Mouse (Mus musculus): ENCODE data around the gene Rarb. TPM values are rescaled to one million over a fixed set of nuclear protein-coding genes. Genes with fewer than 3 reads are reported as not detected.

Rarb gene
- total and polyA plus RNA-seq, 2 experiments from 2014 or later, result 8.5 to 14.4 TPM

GRCm38 (mm10) chr14:16432550-16432949 is 386.4 kb downstream of the Rarb start:
- no peak overlapping the region for H3K4me2 ChIP-seq (ENCODE audit: low read depth, low read length)
- 57% methylated on average over 3 of the region's 3 CpGs for WGBS
- DNase-seq (ENCODE audit: low spot score) (no peak), ATAC-seq (ENCODE audit: insufficient read depth, low read depth) (no peak)
- peak overlapping the region; percentile 89 for H3K27ac ChIP-seq (ENCODE audit: low read depth)
- H3K36me3 ChIP-seq (replicated peaks; ENCODE audit: control insufficient read depth, insufficient read depth, low read length), result peaks cover 59% of the 10 kb centered on the region
- H3K9me3 ChIP-seq (replicated peaks; ENCODE audit: control insufficient read depth, low read length), result no peaks in the 10 kb centered on the region
- H3K4me3 ChIP-seq (ENCODE audit: low read depth, low read length), result no peak overlapping the region
- H3K9ac ChIP-seq (replicated peaks; ENCODE audit: low read depth, low read length), result no peak overlapping the region
- H3K4me1 ChIP-seq (ENCODE audit: control insufficient read depth, insufficient read depth), result peaks cover 6% of the 10 kb centered on the region; the same call in 1 of the 2 replicates
- H3K27me3 ChIP-seq (ENCODE audit: control insufficient read depth, insufficient read depth, low read length), result no peaks in the 10 kb centered on the region
- TF ChIP-seq CTCF (IDR thresholded peaks at IDR 0.05; ENCODE audit: low read depth), result no peak
- no peak for TF ChIP-seq EP300 (IDR thresholded peaks at IDR 0.05; ENCODE audit: low read depth)

- TF ChIP-seq EP300 (IDR thresholded peaks at IDR 0.05; ENCODE audit: low read depth), result no peak
- no peak for TF ChIP-seq CTCF (IDR thresholded peaks at IDR 0.05; ENCODE audit: low read depth)
- Histone ChIP-seq H3K4me1 (ENCODE audit: control insufficient read depth, insufficient read depth) (peaks cover 6% of the 10 kb centered on the region; the same call in 1 of the 2 replicates), H3K36me3 (replicated peaks; ENCODE audit: control insufficient read depth, insufficient read depth, low read length) (peaks cover 55% of the 10 kb centered on the region), H3K4me3 (ENCODE audit: low read depth, low read length) (no peak overlapping the region), H3K9ac (replicated peaks; ENCODE audit: low read depth, low read length) (no peak overlapping the region), H3K27me3 (ENCODE audit: control insufficient read depth, insufficient read depth, low read length) (no peaks in the 10 kb centered on the region), H3K9me3 (replicated peaks; ENCODE audit: control insufficient read depth, low read length) (no peaks in the 10 kb centered on the region), H3K4me2 (ENCODE audit: low read depth, low read length) (no peak overlapping the region), H3K27ac (ENCODE audit: low read depth) (peak overlapping the region; percentile 89)
- ATAC-seq (ENCODE audit: insufficient read depth, low read depth), result no peak
- WGBS, result 51% methylated on average over 4 of the region's 4 CpGs
- no peak for DNase-seq (ENCODE audit: low spot score)
Observed at GRCm38 (mm10) chr14:16431941-16432499, 386.9 kb downstream of the Rarb start.

GRCm38 (mm10) chr14:16427569-16427968 is 391.4 kb downstream of the Rarb start:
- DNase-seq (ENCODE audit: low spot score) (no peak), ATAC-seq (ENCODE audit: insufficient read depth, low read depth) (no peak)
- no peak overlapping the region for H3K9ac ChIP-seq (replicated peaks; ENCODE audit: low read depth, low read length)
- no peaks in the 10 kb centered on the region for H3K27me3 ChIP-seq (ENCODE audit: control insufficient read depth, insufficient read depth, low read length)
- H3K4me3 ChIP-seq (ENCODE audit: low read depth, low read length), result no peak overlapping the region
- TF ChIP-seq EP300 (IDR thresholded peaks at IDR 0.05; ENCODE audit: low read depth), result no peak
- TF ChIP-seq CTCF (IDR thresholded peaks at IDR 0.05; ENCODE audit: low read depth), result no peak
- no peaks in the 10 kb centered on the region for H3K4me1 ChIP-seq (ENCODE audit: control insufficient read depth, insufficient read depth)
- no peaks in the 10 kb centered on the region for H3K9me3 ChIP-seq (replicated peaks; ENCODE audit: control insufficient read depth, low read length)
- WGBS, result 80% methylated on average over 4 of the region's 4 CpGs
- H3K4me2 ChIP-seq (ENCODE audit: low read depth, low read length), result no peak overlapping the region
- H3K36me3 ChIP-seq (replicated peaks; ENCODE audit: control insufficient read depth, insufficient read depth, low read length), result peaks cover 57% of the 10 kb centered on the region
- H3K27ac ChIP-seq (ENCODE audit: low read depth), result no peak overlapping the region

- no peaks in the 10 kb centered on the region for H3K4me1 ChIP-seq (ENCODE audit: control insufficient read depth, insufficient read depth)
- H3K36me3 ChIP-seq (replicated peaks; ENCODE audit: control insufficient read depth, insufficient read depth, low read length), result peaks cover 51% of the 10 kb centered on the region
- ATAC-seq (ENCODE audit: insufficient read depth, low read depth) (no peak), DNase-seq (ENCODE audit: low spot score) (no peak)
- no peak overlapping the region for H3K9ac ChIP-seq (replicated peaks; ENCODE audit: low read depth, low read length)
- H3K4me2 ChIP-seq (ENCODE audit: low read depth, low read length), result no peak overlapping the region
- H3K9me3 ChIP-seq (replicated peaks; ENCODE audit: control insufficient read depth, low read length), result no peaks in the 10 kb centered on the region
- H3K4me3 ChIP-seq (ENCODE audit: low read depth, low read length), result no peak overlapping the region
- no peaks in the 10 kb centered on the region for H3K27me3 ChIP-seq (ENCODE audit: control insufficient read depth, insufficient read depth, low read length)
- WGBS, result 87% methylated on average over 4 of the region's 4 CpGs
- H3K27ac ChIP-seq (ENCODE audit: low read depth), result no peak overlapping the region
- no peak for TF ChIP-seq CTCF (IDR thresholded peaks at IDR 0.05; ENCODE audit: low read depth)
- no peak for TF ChIP-seq EP300 (IDR thresholded peaks at IDR 0.05; ENCODE audit: low read depth)
Observed at GRCm38 (mm10) chr14:16414163-16414562, 404.8 kb downstream of the Rarb start.

- Histone ChIP-seq H3K9me3 (replicated peaks; ENCODE audit: control insufficient read depth, low read length) (no peaks in the 10 kb centered on the region), H3K9ac (replicated peaks; ENCODE audit: low read depth, low read length) (no peak overlapping the region), H3K27ac (ENCODE audit: low read depth) (no peak overlapping the region), H3K4me3 (ENCODE audit: low read depth, low read length) (no peak overlapping the region), H3K36me3 (replicated peaks; ENCODE audit: control insufficient read depth, insufficient read depth, low read length) (peaks cover 28% of the 10 kb centered on the region), H3K4me2 (ENCODE audit: low read depth, low read length) (no peak overlapping the region), H3K27me3 (ENCODE audit: control insufficient read depth, insufficient read depth, low read length) (no peaks in the 10 kb centered on the region), H3K4me1 (ENCODE audit: control insufficient read depth, insufficient read depth) (no peaks in the 10 kb centered on the region)
- DNase-seq (ENCODE audit: low spot score) (no peak), ATAC-seq (ENCODE audit: insufficient read depth, low read depth) (no peak)
- WGBS, result 92% methylated on average over 4 of the region's 4 CpGs
- no peak for TF ChIP-seq EP300 (IDR thresholded peaks at IDR 0.05; ENCODE audit: low read depth)
- no peak for TF ChIP-seq CTCF (IDR thresholded peaks at IDR 0.05; ENCODE audit: low read depth)
Observed at GRCm38 (mm10) chr14:16405187-16405586, 413.8 kb downstream of the Rarb start.

- ATAC-seq (ENCODE audit: insufficient read depth, low read depth) (no peak), DNase-seq (ENCODE audit: low spot score) (no peak)
- no peak overlapping the region for H3K27ac ChIP-seq (ENCODE audit: low read depth)
- 0 out of 2 replicates have a peak, but pooled peaks cover 2% of the 10 kb centered on the region for H3K4me1 ChIP-seq (ENCODE audit: control insufficient read depth, insufficient read depth)
- H3K27me3 ChIP-seq (ENCODE audit: control insufficient read depth, insufficient read depth, low read length), result no peaks in the 10 kb centered on the region
- no peak overlapping the region for H3K4me2 ChIP-seq (ENCODE audit: low read depth, low read length)
- TF ChIP-seq EP300 (IDR thresholded peaks at IDR 0.05; ENCODE audit: low read depth) (no peak), CTCF (IDR thresholded peaks at IDR 0.05; ENCODE audit: low read depth) (no peak)
- no peak overlapping the region for H3K4me3 ChIP-seq (ENCODE audit: low read depth, low read length)
- no peaks in the 10 kb centered on the region for H3K9me3 ChIP-seq (replicated peaks; ENCODE audit: control insufficient read depth, low read length)
- no peak overlapping the region for H3K9ac ChIP-seq (replicated peaks; ENCODE audit: low read depth, low read length)
- 24% methylated on average over 1 of the region's 1 CpGs for WGBS
- H3K36me3 ChIP-seq (replicated peaks; ENCODE audit: control insufficient read depth, insufficient read depth, low read length), result peaks cover 8% of the 10 kb centered on the region; the same call in 1 of the 2 replicates
Observed at GRCm38 (mm10) chr14:16384783-16385182, 434.2 kb downstream of the Rarb start.

All from heart, postnatal 0 days (tissue).